Mouse (Mus musculus) mesoderm, embryonic 11.5 days (tissue): ENCODE data around the gene Sh3rf1.
A peak's percentile ranks its signal among the peaks of the same experiment; 100 is the strongest.

Source experiments
- DNase-seq: peaks from one replicate; pipeline ENCODE4 v3.0.0-alpha.2; 2012; ENCODE audit warnings: low read depth, low spot score

Sh3rf1 gene

DNA sequence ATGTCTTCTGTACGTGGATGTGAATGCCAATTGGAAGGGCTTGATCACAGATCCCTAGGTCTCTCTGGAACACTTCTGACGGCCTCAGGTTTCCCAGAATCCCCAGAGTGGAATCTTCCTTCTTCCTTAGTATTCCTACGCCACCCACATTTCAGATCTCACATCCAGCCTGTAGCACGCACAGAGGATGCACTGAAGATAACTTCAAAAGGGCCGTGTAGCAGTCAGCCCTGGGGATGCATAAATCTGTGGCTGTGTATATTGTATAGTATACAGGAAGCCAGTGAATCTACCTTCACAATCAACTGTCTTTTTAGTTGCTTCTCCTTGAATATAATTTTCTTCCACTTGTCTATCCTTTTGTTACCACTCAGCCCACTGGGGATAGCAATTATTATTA lies 98.1 kb downstream of the Sh3rf1 start:
- no peak for DNase-seq

GRCm38 (mm10) chr8:61322462-61322861 lies 98.8 kb downstream of the Sh3rf1 start:
- no peak for DNase-seq

DNA sequence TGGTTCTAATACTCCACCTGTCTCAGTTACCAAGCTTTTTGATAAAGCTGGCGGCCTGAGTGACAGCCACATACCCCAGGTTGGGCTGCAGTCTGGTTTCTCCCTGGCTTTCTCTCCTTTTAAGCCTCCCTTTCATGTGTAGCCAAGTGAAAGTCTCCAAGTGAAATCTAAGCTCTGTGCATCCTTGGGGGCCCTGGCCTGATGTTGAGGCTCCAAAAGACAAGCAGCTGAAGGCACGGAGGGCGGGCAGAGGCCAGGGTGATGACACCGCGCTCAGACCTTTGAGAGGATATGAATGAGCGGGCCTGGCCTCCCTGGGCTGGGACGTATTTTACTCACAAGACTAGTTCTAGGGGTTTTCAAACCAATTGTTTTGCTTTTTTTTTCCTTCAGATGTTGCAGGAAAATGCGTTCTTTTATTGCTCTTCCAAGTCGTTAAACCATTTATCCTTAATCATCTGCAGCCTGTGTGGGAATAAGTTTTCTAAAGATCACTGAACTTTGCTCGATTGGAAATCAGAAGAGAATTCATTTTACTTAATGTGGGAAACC lies 100.8 kb downstream of the Sh3rf1 start:
- DNase-seq, result peak; percentile 54

- no peak for DNase-seq
These were observed 101.5 kb downstream of the Sh3rf1 start for GRCm38 (mm10) chr8:61325014-61325715.

DNA sequence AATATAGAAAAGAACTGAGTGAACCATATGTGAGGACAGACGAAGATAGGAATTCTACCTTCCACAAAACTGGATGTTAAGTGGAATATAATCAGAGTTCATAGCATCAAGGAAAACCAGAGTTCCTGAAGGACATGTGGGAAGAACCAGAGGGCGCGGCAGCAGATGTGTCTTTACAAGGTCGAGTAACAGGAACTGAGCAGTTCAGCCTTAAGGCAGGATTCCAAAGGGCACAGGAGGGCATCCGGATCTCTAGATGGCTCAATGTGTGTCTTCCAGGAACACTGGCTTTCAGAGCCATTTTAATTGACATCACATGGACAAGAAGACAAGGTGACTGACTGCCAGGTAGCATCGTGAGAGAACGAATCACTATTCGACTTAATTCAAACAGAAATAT lies 102.6 kb downstream of the Sh3rf1 start:
- DNase-seq, result no peak

DNA sequence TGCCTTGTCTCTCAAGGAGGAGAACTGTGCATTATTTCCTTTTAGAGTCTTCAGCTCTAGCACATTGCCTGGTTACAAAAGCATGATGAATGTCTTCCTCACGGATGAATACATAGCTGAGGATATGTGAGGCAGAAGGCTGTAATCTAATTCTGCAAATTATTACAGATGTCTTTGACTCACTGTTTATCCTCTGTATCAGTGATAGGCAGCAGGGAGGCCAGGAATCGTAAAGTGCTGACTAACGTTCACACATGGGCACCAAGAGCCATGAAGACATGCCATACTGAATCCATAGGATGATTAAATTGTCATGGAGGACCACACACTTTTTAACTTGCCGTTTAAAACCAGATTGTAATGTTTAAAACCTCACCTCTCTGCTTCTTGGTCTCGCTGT lies 103.7 kb downstream of the Sh3rf1 start:
- DNase-seq, result no peak

GRCm38 (mm10) chr8:61339629-61340028 lies 116.0 kb downstream of the Sh3rf1 start:
- no peak for DNase-seq

DNA sequence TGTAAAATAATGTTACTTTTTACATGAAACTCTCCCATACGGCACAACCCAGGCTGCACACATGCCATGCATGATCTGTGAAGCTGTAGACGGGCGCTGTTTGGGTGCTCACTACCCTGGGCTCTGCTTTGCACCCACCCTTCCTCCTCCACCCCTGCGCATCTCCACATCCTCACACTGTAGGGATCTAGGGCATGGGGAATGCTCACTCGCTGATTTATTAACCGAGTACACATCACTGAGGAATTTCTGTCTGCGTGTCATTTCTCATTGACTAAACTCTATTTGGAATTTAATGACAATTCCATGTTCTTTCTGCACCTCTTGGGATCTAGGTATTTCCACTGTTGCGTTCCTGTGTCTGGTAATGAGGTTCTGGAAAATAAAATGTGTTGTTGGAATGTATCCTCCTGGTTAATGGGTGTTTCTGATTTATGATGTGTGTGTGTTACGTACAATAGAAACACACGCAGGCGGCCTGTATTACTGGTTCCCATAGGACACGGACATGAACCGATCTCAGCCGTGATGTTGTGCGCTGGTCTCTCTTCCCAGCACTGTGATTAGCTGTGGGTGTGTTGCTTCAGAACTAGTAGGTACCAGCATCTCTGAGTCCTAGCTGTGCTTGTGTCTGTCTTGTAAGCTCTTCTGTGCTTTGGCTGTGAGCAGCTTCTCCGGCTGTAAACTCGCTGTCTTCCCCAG lies 116.8 kb downstream of the Sh3rf1 start:
- DNase-seq, result no peak

DNA sequence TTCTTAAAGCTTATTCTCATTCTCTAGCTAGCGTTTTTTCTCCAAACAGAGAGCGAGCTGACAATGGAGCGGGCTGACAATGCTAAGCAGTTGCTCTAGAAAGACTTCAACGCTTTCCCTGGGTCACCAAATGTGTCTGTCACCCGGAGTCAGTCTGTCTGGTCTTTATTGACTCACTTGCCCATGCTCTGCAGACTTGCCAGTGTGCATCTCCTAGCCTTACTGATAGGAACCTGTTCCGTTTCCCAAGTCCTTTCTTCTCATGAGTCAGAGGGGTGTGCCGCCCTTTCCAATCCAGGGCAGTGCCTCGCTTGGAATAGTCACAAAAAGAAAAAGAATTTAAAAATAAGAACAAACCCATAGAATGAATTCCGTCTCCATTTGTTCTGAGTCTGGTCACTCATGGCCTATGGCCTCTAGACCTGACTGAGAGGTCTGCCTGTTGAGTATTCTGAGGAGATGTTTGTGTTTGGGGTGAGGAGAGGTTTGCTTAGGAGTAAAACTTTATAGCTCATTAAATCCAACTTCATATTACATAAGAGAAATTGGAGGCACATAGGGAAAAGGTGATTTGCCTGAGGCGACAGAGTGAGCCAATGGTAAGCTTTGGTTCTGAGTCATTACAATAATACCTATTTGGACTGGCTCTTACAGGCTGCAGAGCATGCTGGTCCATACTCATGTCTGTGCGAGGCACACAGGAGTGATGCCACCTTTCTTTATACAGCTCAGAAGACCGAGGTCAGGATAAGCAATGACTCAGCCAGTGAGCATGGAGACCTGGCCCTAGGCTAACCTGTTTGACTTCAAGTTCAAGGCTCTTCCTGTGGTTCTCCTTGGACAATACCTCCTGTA lies 118.1 kb downstream of the Sh3rf1 start:
- DNase-seq, result no peak

DNA sequence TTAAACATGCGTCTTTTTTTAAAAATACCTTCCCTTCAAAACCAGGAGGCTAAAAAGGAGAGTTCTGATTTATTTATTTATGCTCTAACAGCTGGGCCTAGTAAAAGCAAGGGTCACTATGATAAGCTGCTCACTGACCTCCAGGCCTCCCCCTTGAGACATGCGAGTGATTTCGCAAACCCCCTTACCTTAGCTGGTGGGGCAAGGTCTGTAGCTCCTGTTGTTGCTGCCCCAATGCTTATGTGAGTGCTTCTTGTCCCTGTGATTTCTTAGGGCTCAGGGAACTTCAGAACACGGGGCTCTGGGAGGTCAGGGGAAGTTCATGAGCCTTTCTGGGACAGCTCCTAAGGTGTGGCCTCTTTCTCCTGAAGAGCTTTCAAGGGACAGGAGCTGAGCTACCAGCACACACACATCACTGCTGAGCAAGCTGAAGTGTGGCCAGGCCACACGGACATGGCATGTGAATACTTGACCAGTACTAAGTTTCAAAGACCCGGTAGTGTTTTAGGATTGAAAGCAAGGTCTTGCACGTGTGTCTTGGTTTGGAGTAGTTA lies 118.9 kb downstream of the Sh3rf1 start:
- DNase-seq, result no peak

DNA sequence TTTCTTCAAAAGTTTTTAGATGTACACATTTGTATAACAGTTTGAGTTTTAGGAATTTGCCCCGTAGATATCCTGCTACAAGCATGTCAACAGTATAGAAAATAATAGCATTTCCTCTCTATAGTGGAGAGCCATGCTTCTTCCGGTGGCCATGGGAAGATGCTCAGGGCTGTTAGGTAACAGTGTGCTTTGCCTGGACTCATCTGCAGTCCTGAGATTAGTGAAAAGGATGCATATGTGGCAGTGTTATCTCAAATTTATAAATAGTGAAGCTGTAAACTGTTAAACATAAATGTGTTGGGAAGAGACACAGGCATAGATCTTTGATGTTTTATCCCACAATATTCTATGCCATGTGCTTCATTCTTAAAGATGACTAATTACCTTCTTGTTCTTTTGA lies 120.8 kb downstream of the Sh3rf1 start:
- DNase-seq, result no peak

DNA sequence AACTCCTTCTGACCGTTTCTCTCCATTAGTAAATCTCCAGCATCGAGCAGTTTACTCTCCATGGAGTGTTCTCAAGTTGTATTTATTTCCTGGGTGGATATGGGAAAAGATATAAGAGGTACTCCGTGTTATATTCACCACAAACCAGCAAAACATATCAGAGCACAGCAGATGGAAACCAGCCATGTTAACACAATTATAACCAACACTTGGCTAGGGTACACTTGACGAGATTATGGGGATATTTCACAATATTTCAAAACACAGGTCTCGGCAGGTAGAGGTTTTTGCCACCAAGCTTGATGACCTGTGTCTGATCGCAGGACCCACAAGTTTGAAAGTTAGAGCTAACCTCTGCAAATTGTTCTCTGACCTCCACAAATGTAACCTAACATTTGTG lies 123.3 kb downstream of the Sh3rf1 start:
- no peak for DNase-seq

DNA sequence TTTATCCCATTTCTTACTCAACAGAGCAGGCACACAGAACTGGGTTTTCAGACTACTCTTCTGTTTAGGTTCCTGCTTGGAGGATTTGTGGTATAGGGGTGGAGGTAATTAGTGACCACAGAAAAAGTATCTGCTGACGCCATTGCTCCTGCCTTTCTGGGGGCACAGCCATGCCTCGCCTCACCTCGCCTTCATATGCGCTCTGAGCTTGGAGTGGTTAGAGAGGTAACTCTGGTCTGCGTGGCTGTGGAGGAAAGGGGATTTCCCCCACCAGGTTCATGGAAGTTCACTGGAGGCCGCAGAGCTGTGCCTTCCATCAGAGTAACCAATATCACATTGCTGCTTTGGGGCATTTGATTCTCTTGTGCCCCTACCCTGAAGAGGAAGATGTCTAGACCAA lies 123.9 kb downstream of the Sh3rf1 start:
- DNase-seq, result no peak

DNA sequence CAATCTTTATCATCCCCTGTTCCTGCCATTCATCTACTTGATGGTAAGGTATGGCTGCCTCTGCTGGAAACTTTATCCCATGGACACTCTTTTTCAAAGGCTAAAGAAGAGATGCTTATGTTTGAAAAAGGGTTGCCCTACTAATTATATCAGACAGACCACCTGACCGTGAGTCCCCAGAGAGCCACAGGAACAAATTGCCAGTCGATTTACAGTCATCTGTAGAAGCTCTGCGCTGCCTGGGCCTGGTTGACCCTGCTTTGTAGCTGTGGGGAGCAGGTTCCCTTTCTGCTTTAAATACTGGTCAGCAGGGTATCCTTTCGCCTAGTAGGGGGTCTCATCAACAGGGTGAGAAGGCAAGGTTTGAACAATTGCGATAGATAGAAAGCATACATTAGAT lies 124.4 kb downstream of the Sh3rf1 start:
- no peak for DNase-seq

GRCm38 (mm10) chr8:61348518-61348917 lies 124.8 kb downstream of the Sh3rf1 start:
- DNase-seq, result no peak

GRCm38 (mm10) chr8:61350443-61350842 lies 126.8 kb downstream of the Sh3rf1 start:
- DNase-seq, result no peak

DNA sequence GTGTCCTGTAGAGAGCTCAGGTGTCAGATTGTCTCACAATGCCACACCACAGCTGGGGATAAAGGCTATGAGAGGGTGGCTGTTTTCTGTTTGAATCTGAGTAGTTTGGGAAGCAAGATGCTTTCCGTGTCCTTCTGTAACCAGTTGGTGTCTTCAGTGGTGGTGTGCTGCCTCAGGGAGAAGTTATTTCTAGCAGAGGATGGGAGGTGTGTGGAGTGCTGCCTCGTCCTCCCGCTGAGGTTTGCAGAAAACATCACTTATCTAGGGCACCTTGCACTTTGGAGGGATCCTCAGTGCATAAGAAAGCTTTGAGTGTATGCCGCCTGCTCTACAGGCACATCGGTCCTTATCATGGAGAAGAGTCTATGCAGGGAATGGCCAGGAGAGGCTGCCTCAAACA lies 128.0 kb downstream of the Sh3rf1 start:
- no peak for DNase-seq

DNA sequence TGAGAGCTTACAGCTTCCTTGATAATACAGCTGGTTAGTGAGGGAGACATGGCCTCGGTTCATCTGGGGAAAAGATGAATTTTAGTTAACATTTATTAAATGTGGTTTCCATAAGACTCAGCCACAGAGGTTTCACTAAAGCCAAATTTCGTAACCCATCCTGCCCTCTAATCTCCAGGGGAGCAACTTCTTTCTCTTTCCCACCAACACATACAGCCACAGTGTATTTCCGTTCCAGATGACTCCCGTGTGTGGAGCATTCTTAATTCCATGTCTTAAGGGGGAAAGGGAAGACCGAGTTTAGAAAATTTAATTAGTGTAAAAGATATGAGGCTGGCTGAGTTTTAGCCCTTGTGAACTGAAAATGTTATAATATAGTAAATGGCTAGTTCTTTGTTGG lies 131.8 kb downstream of the Sh3rf1 start:
- no peak for DNase-seq

GRCm38 (mm10) chr8:61359004-61359403 lies 135.3 kb downstream of the Sh3rf1 start:
- DNase-seq, result no peak

- DNase-seq, result no peak
These were observed 136.2 kb downstream of the Sh3rf1 start for GRCm38 (mm10) chr8:61359851-61360272.

DNA sequence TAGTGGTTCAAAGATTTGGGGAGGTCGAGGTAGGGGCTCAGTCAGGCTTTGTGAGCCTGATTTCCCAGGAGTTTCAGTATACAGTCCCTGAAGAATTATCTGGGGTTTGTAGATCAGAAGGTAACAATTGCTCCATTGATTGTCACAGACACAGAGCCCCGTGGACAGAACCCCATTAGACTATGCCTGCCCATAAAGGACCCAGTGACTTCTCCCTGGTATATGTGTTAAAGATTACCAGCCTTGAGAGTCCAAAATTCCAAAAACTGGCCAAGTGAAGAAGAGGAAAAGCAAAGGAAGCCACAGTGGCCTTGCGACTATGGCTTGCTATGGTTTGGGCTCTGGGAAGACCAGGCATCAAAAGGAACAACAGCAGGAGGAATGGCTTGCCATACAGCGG lies 136.7 kb downstream of the Sh3rf1 start:
- DNase-seq, result no peak

- DNase-seq, result no peak
These were observed 137.8 kb downstream of the Sh3rf1 start for GRCm38 (mm10) chr8:61361476-61361875.
